Mouse (Mus musculus) ZHBTc4 (cell line): ENCODE measurements around the gene Sfxn4.
"Not testable (repeated sequence)": the region's sequence is repeated elsewhere in the genome, so short reads cannot be mapped to it uniquely, and the experiment has no call there.

Experiments used
- DNase-seq: peaks from one replicate; pipeline ENCODE4 v3.0.0-alpha.2; 2011; ENCODE audit warnings: low read depth, low spot score

Sfxn4 gene

DNA sequence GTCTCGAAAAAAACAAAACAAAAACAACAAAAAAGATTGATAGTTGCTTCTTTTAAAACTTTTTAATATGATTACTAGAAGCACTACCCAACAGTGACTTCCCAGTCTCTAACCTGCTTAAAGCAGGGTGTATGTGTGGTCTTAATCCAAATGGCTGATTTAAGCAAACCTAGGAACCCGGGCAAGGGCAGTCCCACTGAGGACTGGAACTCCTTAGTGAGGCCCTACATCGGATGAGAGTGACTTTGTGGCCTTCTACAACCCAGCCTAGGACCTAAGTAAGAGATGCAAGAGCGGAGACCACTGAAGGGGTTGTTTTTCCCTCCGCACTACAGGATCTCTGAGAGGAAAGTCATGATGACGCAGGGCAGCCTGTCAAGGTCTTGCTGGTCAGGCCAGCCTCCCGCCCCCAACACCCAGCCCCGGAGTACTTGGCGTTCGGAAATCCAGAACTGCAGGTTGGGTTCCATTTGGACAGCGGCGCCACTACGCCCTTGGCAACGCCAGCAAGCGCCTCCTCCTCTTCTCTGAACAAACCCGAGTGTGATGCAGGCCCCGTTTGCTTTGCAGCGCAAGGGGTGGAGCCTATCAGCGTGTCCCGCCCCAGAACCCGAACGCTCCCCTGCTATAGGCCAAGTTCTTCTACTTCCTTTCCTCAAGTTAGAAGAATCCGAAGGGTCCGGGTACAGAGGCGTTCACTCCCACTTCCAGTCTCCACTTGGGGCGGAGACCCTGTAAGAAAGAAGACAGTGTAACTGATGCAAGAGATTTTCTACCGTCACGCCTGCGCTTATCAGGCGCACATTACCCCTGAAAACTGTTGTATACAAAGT lies at the start of gene Sfxn4:
Gene Sfxn4, minus strand, starts transcription at position 612 of the 833 bp plus-strand sequence.
- peak; percentile 97 for DNase-seq

DNA sequence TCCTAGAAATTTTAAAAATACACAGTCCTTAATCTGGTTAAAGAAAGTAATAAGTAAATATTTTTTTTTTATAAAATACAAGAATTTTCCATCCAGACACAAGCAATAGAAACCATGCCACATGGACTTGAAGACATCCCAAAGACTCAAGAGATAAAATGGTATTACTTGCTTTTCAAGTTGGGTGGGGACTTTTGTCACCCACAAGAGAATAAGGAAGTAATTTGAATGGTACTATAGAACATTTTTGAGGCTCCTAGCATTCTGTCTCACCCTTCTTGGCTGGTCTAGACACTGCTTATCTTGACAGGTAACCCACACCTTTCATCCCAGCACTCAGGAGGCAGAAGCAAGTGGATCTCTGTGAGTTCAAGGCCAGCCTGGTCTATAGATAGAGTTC lies 49.0 kb upstream of the Sfxn4 start:
- no peak for DNase-seq

DNA sequence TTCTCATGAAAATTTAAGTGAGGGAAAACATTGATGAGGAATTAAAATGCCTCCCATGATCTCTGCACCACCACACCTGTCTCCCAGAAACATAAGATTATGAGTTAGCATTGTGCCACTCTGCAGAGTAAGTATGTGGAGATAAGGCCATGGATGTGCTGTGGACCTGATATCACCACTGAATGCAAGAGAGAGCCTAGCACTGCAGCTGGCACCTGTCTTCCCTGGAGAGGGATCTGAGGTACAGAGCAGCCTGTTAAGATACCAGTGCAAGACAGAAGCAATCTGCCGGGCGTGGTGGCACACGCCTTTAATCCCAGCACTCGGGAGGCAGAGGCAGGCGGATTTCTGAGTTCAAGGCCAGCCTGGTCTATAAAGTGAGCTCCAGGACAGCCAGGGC lies 44.2 kb upstream of the Sfxn4 start:
- DNase-seq, result no peak

DNA sequence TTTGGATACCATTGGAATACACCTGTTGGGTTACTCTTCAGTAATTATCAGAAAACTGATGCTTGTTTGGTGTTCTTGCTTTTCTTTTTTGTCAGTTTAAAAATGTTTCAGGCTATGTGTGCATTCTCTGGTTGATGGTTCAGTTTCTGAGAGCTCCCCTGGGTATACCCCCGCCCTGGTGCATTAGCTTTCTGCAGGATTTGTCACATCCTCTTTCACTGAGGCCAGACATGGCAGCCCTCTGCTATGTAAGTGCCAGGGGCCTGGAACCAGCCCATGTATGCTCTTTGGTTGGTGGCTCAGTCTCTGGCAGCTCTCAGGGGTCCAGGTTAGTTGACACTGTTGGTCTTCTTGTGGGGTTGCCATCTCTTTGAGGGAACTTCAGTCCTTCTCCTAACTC lies 42.7 kb upstream of the Sfxn4 start:
- DNase-seq, result no peak

DNA sequence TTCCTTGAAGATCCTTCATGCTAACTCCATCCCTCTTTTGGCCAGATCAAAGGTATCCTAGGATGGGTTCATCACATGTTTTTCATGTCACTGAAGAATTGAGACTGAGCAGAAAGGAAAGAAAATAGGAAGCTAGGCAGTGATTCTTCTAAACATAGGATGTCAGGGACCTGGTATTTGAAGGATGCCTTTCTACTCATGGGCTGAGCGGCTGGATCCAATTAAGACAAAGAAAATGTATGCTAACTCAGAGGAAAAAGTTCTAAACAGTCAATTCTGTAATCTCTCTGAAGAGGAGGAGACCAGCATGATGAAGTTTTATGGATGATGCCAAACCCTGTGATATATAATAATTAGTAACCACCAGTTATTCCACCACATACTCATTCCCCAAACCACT lies 41.9 kb upstream of the Sfxn4 start:
- DNase-seq, result no peak

DNA sequence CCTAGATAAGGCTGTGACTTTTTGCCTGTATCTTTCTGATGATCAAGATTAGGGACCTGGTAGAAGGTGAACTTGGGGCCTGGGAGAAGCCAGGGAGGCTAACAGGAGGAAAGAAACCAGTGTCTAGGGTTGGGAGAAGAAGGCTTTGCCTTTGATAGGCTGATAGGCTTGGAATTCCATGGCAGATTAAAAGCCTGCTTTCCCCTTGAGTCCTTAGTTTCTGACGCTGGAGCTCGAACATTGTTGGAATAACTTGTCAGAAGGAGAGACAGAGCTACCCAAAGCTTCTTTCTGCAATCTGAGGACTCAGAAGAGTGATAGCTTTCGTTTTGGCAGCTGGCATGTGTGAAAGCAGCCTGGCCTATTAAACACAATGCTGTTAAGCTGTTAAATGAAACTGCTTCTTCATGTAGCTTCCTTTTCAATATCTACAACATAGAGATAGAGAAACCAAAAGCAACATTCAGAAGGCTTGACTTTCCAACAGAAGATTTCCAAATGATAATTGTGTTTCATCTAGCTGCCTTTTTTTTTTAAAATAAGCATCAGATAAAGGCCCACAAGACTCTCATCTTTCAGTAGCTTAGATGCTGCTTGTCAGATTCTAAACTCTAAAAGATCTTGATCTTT lies 34.1 kb upstream of the Sfxn4 start:
- no peak for DNase-seq

DNA sequence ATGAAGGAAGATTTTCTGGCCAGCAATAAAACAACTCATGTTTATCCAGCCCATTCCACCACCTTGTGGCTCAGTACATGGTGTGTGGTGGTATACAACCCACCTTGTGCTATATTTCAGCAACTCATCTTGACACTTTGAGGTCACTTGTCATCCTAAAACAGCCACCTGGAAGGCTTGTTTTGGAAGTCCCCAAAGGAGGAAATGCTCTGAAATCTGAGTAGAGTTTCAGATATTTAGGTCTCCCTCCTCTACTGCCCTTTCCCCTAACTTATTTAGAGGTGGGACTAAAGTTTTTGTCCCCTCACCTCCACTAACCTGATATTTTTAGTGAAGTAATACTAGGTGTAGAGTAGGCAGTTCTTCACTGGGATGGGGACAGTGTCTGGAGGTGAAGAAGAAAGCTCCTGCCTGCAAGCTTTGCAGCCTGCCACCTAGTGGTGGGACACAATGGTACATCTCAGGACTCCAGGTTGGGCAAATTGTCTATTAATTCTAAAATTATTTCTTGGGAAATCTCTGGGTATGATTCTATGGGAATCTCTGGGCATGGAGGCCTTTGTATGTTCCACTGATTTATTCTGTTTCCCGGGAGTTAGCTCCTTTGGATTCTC lies 30.8 kb upstream of the Sfxn4 start:
- peak; percentile 80 for DNase-seq

DNA sequence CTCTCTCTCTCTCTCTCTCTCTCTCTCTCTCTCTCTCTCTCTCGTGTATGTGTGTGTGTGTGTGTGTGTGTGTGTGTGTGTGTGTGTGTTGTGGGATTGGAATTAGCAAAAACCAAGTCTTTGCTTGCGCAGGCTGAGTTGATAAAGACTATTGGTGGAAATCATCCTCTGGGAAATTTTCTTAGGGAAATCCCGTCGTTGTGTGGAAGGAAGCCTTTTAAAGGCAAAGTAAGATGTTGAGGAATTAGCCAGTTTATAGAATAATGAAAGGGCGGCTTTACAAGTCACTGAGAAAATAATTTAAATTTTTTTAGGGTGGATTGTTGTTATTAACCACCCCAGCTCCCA lies 29.8 kb upstream of the Sfxn4 start:
- no peak for DNase-seq

DNA sequence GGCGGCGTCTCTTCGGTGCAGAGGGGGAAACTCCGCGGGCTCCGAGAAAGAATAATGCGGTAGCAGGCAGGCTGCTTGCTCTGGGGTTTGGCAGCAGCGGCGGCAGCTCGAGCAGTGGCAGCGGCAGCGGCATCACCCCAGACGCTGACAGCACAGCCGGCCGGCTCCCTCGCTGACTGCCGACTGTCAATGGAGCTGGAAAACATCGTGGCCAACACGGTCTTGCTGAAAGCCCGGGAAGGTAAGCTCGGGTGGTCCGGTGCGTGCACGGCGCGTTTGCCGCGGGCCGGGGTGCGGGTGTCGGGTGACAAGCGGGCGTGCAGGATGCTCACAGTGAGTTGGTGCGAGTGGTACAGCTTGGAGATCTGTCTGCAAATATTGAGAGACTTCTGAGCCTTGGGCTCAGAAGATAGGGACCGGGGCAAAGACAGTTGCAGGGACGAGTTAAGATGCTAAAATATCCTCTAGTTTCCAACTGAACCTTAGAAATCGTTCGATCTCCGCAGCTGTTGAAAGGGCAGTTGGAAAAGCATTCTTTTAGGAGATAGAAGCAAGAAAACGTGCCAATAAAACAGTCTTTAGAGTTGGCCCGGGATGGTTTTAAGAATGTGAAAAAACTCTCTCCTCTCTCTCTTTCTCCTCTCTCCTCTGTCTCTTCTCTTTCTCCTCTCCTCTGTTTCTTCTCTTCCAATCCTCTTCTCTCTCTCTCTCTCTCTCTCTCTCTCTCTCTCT lies 29.3 kb upstream of the Sfxn4 start:
- DNase-seq, result no peak

DNA sequence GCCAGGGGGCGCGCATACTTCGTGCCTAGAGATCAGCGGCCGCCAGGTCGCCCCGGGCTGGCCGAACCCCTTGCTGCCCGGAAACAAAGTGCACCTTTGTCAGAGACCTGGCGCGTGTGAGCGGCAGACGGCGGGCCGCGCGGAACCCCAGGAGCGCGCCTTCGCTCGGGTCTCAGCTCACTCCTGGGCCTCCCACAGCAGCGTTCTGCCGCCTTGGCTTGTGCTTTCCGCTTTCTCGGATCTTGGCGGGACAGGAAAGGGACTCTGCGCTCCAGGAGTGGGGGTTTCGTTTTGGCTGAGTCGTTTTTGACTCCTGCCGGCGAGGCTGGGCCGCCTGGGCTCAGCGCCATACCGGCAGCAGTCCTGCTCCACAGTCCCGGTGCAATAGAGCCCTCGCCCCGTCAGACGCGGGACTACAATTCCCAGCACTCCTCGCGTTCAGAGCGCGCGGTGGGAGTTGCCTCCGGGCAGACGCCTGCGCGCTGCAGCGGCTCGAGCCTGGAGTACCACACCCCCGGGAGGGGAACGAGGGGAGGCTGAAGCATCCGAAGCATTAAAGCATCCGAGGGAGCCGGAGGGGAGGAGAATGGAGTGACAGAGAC lies 28.5 kb upstream of the Sfxn4 start, which contains the start of gene Grk5:
Gene Grk5, plus strand, starts transcription at position 36 of the 602 bp plus-strand sequence.
- DNase-seq, result peak; percentile 97

DNA sequence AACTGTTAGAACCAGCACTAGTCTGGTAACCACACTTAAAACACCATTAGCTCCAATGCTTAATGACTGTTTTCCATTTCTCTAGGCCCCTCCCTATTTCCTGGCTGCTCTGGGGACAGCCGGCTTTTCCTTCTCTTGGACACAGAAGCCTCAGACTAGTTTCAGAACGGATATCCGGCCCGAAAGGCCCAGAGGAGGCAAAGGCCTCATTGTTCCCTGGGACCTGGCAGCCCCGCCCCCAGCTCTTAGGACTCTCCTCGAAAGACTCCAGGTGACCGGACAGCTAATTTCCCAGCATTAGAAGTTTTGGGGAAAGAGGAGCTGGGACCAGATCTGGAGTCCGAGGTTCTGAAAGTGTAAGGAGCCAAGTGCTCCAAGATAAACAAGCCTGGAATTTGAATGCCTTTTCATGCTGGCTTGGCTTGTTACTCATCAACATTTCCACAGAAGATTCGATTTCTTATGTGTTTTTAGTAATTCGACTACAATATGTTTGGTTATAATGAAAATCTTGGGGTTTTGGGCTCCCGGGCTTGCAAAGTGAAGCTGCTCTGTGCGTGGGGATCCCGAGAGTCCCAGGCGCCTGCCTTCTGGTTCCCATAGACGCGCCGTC lies 27.9 kb upstream of the Sfxn4 start:
- peak; percentile 92 for DNase-seq

DNA sequence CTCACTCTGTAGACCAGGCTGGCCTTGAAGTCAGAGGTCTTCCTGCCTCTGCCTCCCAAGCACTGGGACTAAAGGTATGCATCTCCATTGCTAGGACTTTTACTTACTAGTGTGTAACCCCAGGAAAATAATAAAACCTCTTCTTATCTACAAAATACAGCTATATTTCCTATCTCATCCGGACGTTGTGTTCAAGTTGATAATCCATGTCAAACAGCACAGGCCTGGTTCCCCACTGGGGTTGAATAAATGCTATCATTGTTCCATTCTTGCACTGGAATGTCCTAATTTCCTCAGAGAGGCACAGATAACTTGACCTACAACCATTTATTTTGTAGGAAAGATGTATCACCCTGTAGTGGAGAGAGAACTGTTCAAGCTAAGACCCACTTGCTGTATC lies 26.4 kb upstream of the Sfxn4 start:
- no peak for DNase-seq

DNA sequence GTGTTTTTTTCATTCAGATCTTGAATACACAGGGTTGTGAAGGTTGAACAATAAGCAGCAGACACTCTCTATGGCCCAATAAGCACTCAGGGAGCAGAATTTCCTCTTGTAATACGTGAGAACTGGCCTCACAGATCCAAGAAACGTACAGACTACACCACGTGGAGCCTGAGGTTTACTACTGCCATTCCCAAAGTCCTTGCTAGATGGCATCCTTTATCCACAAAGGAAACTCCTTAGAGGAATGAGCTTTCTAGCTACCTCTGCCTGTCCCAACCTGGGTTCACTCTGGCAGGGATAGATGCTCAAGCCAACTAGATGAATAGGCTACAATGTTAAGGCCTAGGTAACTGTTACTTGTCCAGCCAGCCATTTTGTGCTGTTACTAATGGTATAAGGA lies 21.9 kb upstream of the Sfxn4 start:
- peak; percentile 61 for DNase-seq

DNA sequence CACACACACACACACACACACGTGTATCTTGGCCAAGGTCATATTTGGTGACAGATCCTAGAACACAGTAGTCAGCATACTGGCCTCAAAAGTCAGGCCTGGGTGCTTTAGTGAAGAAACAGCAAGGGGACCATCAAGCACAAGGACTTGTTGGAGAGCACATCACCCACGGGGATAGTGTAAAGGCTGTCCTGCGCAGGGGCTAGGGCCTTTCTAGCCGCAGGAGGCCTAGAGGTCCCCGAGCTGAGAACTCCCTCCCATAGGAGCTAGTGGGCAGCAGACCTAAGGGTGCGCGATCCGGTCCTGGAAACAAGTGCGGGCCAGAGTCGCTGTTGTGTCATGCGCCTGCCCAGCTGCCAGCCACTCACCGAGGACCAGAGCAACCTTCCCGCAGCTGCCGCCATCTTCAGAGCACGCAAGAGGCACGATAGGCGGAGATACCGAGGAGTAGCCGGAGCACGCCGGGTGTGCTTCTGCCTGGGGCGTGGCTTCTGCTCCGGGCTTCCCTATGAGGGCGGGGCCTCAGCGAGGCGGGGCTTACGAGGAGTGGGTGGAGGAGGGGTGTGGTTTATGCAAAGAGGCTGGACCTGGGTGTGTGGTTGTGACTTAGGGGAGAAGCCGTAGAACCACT lies 12.9 kb upstream of the Sfxn4 start, which contains the start of gene Prdx3:
Gene Prdx3, minus strand, starts transcription at position 493 of the 631 bp plus-strand sequence.
- DNase-seq, result peak; percentile 97

DNA sequence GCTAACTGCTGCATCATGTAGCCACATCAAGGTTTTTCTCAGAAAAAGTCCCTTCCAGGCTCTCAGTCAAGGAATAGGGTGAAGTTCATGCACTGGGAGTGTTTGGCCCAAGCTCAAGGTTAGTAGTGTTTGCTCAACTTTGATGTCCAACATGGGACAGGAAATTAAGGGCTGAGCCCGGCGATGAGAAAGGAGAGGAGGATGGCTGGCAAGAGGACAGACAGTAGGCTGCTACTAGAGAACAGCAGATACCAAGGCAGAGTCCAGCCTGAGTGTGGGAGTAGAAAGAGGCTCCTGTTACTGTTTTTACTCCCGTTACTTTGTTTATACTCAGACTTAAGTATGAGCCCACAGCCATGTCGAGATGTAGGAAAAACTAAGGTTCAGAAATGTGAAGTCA lies 12.2 kb upstream of the Sfxn4 start:
- peak; percentile 6 for DNase-seq

DNA sequence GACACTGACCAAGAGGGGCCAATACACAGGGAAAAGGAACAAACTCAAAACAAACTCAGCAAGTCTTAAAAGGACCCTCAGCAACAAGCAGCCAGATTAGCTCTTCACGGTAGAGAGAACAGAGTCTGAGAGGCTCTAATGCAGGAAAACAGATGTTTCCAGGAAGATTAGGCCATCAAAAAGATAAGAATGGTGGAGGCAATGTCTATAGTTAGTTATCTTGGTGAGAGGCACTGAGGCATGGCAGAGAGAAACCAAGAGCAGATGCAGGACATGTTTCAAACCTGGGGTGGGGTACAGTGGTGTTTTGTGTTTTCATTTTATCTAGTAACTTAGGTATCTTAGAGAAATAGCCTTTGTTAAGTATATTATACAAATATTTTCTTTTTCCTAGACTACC lies 11.0 kb upstream of the Sfxn4 start:
- no peak for DNase-seq

DNA sequence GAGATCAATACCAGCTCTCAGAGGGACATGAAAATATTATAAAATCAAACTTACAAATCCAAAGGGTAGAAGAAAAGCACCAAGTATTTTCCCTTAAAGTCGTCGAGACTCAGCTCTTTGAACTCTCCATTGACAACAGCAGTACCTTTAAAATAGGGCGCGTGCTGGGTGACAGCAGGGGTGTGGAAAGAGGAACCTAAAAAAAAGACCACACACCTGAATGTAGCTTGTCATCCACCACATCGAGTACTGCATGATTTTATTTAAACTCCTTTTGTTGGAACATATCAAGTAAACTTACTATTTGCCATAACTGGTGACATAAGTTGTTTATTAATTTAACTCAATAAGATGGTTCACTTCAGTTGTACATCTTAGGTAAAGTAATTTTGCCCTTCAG lies 10.1 kb upstream of the Sfxn4 start:
- DNase-seq, result no peak

DNA sequence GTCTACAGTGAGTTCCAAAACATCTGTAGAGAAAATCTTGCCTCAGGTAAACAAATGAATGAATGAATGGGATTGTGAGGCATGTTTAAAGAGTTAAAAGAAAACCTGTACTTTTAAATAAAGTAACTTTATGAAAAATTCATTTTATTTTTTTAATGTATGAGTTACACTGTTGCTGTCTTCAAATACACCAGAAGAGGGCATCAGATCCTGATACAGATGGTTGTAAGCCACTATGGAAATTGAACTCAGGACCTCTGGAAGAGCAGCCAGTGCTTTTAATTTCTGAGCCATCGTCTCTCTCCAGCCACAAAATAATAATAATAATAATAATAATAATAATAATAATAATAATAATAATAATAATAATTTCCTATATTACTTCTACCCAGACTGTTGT lies 9.2 kb upstream of the Sfxn4 start:
- no peak for DNase-seq

DNA sequence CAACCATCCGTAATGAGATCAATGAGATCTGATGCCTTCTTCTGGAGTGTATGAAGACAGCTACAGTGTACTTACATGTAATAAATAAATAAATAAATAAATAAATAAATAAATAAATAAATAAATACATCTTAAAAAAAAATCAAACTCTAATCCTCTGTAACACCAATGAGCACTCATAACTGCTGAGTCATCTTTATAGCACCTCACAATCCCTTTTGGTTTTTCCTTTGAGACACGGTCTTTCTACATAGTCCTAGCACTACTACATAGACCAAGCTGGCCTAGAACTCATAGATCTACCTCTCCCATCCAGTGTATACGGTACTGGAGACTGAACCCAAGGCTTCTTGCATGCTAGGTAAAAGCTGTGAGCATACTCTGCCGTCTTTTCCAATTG lies 4.9 kb upstream of the Sfxn4 start:
- not testable (repeated sequence) for DNase-seq

DNA sequence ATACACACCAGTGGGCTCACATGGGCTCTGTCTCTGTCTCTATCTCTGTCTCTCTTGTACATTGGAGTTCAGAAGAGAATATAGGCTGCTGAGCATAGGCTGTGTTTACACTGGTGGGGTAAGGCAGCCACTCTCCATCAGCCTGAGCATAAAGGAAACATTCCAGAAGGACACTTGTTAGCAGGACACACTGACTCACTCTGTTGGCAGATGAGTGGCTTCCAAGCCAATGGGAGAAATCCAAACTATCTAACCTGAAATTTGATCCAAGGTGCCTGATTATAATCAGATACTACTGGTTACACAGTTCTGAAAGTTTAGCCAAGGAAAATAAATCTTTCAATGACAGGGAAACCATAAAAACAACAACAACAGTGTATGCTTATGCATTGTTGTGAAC lies 15.5 kb downstream of the Sfxn4 start:
- DNase-seq, result no peak

DNA sequence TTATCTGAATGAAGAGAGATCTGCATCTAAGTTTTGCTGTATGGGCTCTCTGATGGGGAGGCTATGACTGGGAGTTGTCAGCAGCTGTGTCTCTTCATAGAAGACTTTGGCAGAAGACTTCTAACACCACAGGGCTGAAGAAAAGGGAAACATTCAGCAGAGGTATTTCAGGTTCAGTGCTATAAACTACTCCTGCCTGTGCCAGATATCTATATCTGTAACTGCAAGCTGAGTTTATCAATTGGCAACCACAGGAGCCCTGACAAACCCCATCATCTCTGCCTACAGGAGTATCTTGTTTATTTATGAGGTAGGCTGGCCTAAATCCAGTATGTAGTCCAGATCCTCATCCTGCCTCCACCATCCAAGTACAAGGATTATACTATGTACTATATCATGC lies 18.0 kb downstream of the Sfxn4 start:
- no peak for DNase-seq
